Mouse (Mus musculus) liver, embryonic 14.5 days (tissue): ENCODE measurements around the gene Adipor2.

ENCODE experiments used
- CTCF ChIP-seq: IDR thresholded peaks from 2 replicates; pipeline ENCODE4 v1.5.1; 2016; ENCODE audit warnings: antibody characterized with exemption, low read depth, control low read depth
- EP300 ChIP-seq: IDR thresholded peaks from 2 replicates; pipeline ENCODE4 v1.6.1; 2016; ENCODE audit warnings: antibody characterized with exemption, low read depth

GRCm38 (mm10) chr6:119318732-119319131, 98.8 kb downstream of the Adipor2 start:
- TF ChIP-seq EP300 (no peak), CTCF (no peak)
